Mouse (Mus musculus) liver, embryonic 14.5 days (tissue): ENCODE data around the gene Nps. TPM values are rescaled to one million over a fixed set of nuclear protein-coding genes. Genes with fewer than 3 reads are reported as not detected.

Source experiments
- ATAC-seq: fragments of 200-750 bp; cut with Nextera tagmentation; 2 replicates; pipeline ENCODE4 v1.8.0; 2017; ENCODE audit warnings: moderate number of reproducible peaks, mild to moderate bottlenecking, moderate library complexity; ENCODE audit not compliant: insufficient read depth
- DNase-seq, 3 experiments: peaks; one replicate each; pipeline ENCODE4 v3.0.0-alpha.2; 2012 to 2013; ENCODE audit warnings: low read depth in 3 of 3, low spot score in 3 of 3
- H3K27ac ChIP-seq: fragments of 300-500 bp; sonication (generic); 2 replicates; pipeline ENCODE4 v1.5.1; 2014; ENCODE audit warnings: moderate library complexity, mild to moderate bottlenecking, control low read depth, inconsistent platforms
- H3K27me3 ChIP-seq: fragments of 300-500 bp; sonication (generic); 2 replicates; pipeline ENCODE4 v1.6.1; 2014; ENCODE audit warnings: mild to moderate bottlenecking, low read length, moderate library complexity; ENCODE audit not compliant: control insufficient read depth, insufficient read depth
- H3K36me3 ChIP-seq: fragments of 300-500 bp; sonication (generic); replicated peaks from 2 replicates; pipeline ENCODE4 v1.6.1; 2014; ENCODE audit warnings: low read depth; ENCODE audit not compliant: control insufficient read depth, insufficient read depth
- H3K4me1 ChIP-seq, 2 experiments: fragments of 200-500 bp in 1 of 2; fragments of 300-500 bp in 1 of 2; sonication (generic) in 1 of 2; replicated peaks; 2 replicates each; pipeline ENCODE4 v1.6.1; 2012 to 2014; ENCODE audit warnings: antibody characterized with exemption in 1 of 2, inconsistent platforms in 1 of 2, low read length in 1 of 2; ENCODE audit not compliant: control insufficient read depth in 2 of 2, insufficient read depth in 2 of 2
- H3K4me2 ChIP-seq: fragments of 300-500 bp; sonication (generic); 2 replicates; pipeline ENCODE4 v1.6.1; 2014; ENCODE audit warnings: low read depth, mild to moderate bottlenecking, control low read depth, moderate library complexity
- H3K4me3 ChIP-seq, 2 experiments: fragments of 200-500 bp in 1 of 2; fragments of 300-500 bp in 1 of 2; sonication (generic) in 1 of 2; 2 replicates each; pipeline ENCODE4 v1.5.1; 2012 to 2014; ENCODE audit warnings: low read depth in 2 of 2, low read length in 2 of 2, mild to moderate bottlenecking in 2 of 2, control low read depth in 1 of 2, inconsistent platforms in 1 of 2, moderate library complexity in 1 of 2; ENCODE audit not compliant: insufficient read depth in 1 of 2
- H3K9ac ChIP-seq: fragments of 300-500 bp; sonication (generic); replicated peaks from 2 replicates; pipeline ENCODE4 v1.6.1; 2014; ENCODE audit warnings: mild to moderate bottlenecking, control low read depth, moderate library complexity
- H3K9me3 ChIP-seq: fragments of 300-500 bp; sonication (generic); 2 replicates; pipeline ENCODE4 v1.6.1; 2016; ENCODE audit warnings: low read length, mixed read lengths; ENCODE audit not compliant: control insufficient read depth
- CTCF ChIP-seq: IDR thresholded peaks from 2 replicates; pipeline ENCODE4 v1.5.1; 2016; ENCODE audit warnings: antibody characterized with exemption, low read depth, control low read depth
- EP300 ChIP-seq: IDR thresholded peaks from 2 replicates; pipeline ENCODE4 v1.6.1; 2016; ENCODE audit warnings: antibody characterized with exemption, low read depth
- WGBS: fragments of 180-500 bp; shearing (Covaris S2); extraction: QIAGEN DNeasy Blood & Tissue Kit; methylation state at CpG from one replicate; pipeline ENCODE4 v1.1.7; 2014; ENCODE audit not compliant: insufficient replicate concordance; 5-methylcytosine and 5-hydroxymethylcytosine counted together
- polyA plus RNA-seq, 2 experiments: library from polyadenylated mRNA; depleted of rRNA in 1 of 2; stranded (reverse) in 1 of 2; unstranded in 1 of 2; fragments of >200 nt; fragmentation: Nextera tagmentation in 1 of 2; extraction: Ambion mirVana in 1 of 2; gene quantifications; 2 replicates each; pipeline versions ENCODE4 v1.2.1 to v1.2.3; 2012 to 2014

Nps gene
- polyA plus RNA-seq, 2 experiments, result not detected

DNA sequence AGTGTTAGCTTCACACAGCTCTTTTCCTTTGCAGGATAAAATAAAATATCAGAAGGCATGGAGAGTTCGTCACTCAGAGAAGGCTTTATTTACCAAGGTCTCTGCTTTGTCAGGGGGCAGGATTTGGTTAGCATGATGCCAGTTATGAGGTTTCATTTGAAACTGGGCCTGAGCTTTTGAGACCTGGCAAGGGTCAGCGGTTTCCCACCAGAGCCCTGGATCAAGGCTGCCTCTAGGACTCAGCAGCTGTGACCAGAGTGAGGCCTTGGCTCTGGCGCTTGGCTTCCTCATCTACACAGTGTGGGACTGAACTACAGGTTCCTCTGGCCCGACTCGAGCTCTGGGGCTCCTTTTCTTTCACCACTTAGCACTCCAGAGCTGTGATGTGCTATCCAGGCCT, 12.5 kb downstream of the Nps start:
- Histone ChIP-seq H3K4me2 (no peak overlapping the region), H3K36me3 (no peaks in the 10 kb centered on the region), H3K4me1 (no peaks in the 10 kb centered on the region), H3K27ac (no peak overlapping the region), H3K4me3 (no peak overlapping the region), H3K9ac (no peak overlapping the region), H3K27me3 (no peaks in the 10 kb centered on the region), H3K9me3 (no peaks in the 10 kb centered on the region)
- TF ChIP-seq CTCF, result no peak
- no peak for TF ChIP-seq EP300
- ATAC-seq (no peak), DNase-seq (no peak)
- 46% methylated on average over 5 of the region's 5 CpGs for WGBS

- TF ChIP-seq CTCF, result no peak
- no peak for TF ChIP-seq EP300
- H3K36me3 ChIP-seq, result no peaks in the 10 kb centered on the region
- WGBS, result 66% methylated on average over 3 of the region's 3 CpGs
Observed at GRCm38 (mm10) chr7:135283212-135283611, 24.7 kb downstream of the Nps start.

DNA sequence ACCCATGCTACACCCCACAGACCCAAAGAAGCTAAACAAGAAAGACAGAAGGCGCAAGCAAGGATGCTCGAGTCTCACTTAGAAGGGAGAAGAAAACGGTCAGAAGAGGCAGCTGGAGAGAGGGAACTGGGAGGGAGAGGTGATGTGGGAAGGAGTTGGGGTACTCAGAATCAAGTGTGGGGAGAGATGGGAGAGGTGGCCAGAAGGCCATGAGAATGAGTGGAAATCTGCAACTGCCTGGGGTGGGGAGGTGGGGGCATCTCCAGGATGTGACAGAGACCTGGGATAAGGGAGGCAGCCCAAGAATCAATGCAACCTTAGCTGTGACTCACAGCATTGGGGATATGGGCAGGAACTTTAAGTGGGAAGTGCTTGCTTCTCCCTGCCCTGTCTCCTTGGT, 31.5 kb downstream of the Nps start:
- Histone ChIP-seq H3K36me3 (no peaks in the 10 kb centered on the region), H3K27me3 (no peaks in the 10 kb centered on the region), H3K4me1 (no peaks in the 10 kb centered on the region), H3K27ac (no peak overlapping the region), H3K9ac (no peak overlapping the region), H3K9me3 (no peaks in the 10 kb centered on the region), H3K4me3 (no peak overlapping the region), H3K4me2 (no peak overlapping the region)
- DNase-seq, result no peak
- TF ChIP-seq CTCF, result no peak
- ATAC-seq, result no peak
- WGBS, result 56% methylated on average over 3 of the region's 3 CpGs

More at GRCm38 (mm10) chr7:135283212-135283611, 24.7 kb downstream of the Nps start:
- H3K9me3 ChIP-seq, result no peaks in the 10 kb centered on the region
- no peak overlapping the region for H3K4me3 ChIP-seq
- no peak for ATAC-seq
- H3K27me3 ChIP-seq, result no peaks in the 10 kb centered on the region
- H3K27ac ChIP-seq, result no peak overlapping the region
- no peak overlapping the region for H3K4me2 ChIP-seq
- no peak for DNase-seq
- H3K9ac ChIP-seq, result no peak overlapping the region
- H3K4me1 ChIP-seq, result no peaks in the 10 kb centered on the region

DNA sequence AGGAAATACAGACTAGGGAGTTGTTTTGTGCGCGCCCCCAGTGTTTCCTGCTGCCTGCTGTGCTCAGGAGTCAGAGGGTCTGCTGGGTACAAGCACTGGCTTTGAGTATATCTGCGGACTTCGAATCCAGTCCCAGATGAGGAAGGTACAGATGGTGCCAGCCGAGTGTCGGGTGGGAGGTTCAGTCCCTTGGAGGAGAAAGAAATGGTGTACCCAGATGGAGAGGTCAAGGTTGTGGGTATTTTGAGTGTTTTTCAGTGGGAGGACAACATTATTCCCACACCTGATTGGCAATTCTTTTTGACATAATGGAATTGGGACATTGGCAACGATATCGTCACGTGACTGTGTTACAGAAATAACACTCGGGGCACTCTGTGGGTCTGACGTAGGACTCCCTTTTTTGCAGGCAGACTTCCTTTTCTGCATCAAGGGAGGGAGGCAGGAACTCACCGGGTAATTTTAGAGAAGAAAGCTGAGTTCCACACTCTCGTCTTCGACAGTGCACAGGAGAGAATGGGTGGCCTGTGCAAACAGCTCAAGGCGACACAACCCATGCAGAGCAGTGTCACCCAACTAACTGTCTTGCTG, 33.2 kb downstream of the Nps start:
- Histone ChIP-seq H3K9ac (no peak overlapping the region), H3K36me3 (no peaks in the 10 kb centered on the region), H3K9me3 (no peaks in the 10 kb centered on the region), H3K4me2 (no peak overlapping the region), H3K4me3 (no peak overlapping the region), H3K27me3 (no peaks in the 10 kb centered on the region), H3K4me1 (no peaks in the 10 kb centered on the region), H3K27ac (no peak overlapping the region)
- ATAC-seq (no peak), DNase-seq (no peak)
- WGBS, result 43% methylated on average over 15 of the region's 15 CpGs
- TF ChIP-seq EP300, result no peak
- TF ChIP-seq CTCF, result no peak

GRCm38 (mm10) chr7:135294498-135294897, 36.0 kb downstream of the Nps start:
- Histone ChIP-seq H3K9ac (no peak overlapping the region), H3K36me3 (no peaks in the 10 kb centered on the region), H3K27ac (no peak overlapping the region), H3K4me3 (no peak overlapping the region), H3K4me1 (no peaks in the 10 kb centered on the region), H3K27me3 (no peaks in the 10 kb centered on the region), H3K9me3 (no peaks in the 10 kb centered on the region), H3K4me2 (no peak overlapping the region)
- ATAC-seq (no peak), DNase-seq (no peak)
- WGBS, result 17% methylated on average over 3 of the region's 3 CpGs
- TF ChIP-seq EP300 (no peak), CTCF (no peak)
